Mouse (Mus musculus) CH12.LX (cell line): ENCODE measurements around the gene Paxip1. TPM values are rescaled to one million over a fixed set of nuclear protein-coding genes. Genes with fewer than 3 reads are reported as not detected.

ENCODE experiments used
- DNase-seq: peaks from one replicate; pipeline ENCODE4 v3.0.0-alpha.2; 2013; ENCODE audit errors: extremely low read depth
- H3K27ac ChIP-seq: 2 replicates; pipeline ENCODE4 v1.5.1; 2012; ENCODE audit warnings: low read depth, mild to moderate bottlenecking, control low read depth, moderate library complexity; ENCODE audit not compliant: insufficient read depth
- H3K27me3 ChIP-seq: replicated peaks from 2 replicates; pipeline ENCODE3; 2012; ENCODE audit warnings: inconsistent platforms
- H3K36me3 ChIP-seq, 2 experiments: replicated peaks in 1 of 2; 2 replicates each; pipeline versions ENCODE3 to v1.6.1; 2012; ENCODE audit warnings: inconsistent platforms in 1 of 2, low read length in 1 of 2, mild to moderate bottlenecking in 1 of 2, mixed read lengths in 1 of 2, moderate library complexity in 1 of 2; ENCODE audit not compliant: control insufficient read depth in 1 of 2, insufficient read depth in 1 of 2
- H3K4me1 ChIP-seq, 2 experiments: 2 replicates each; pipeline ENCODE4 v1.6.1; 2012; ENCODE audit warnings: inconsistent platforms in 1 of 2, moderate library complexity in 1 of 2; ENCODE audit not compliant: insufficient read depth in 2 of 2, control insufficient read depth in 1 of 2
- H3K4me2 ChIP-seq: 2 replicates; pipeline ENCODE4 v1.6.1; 2012; ENCODE audit warnings: low read depth, mild to moderate bottlenecking, control low read depth; ENCODE audit not compliant: poor library complexity, insufficient read depth, severe bottlenecking
- H3K4me3 ChIP-seq, 3 experiments: fragments of 150-350 bp in 1 of 3; sonication (generic) in 1 of 3; replicated peaks in 1 of 3; 2 replicates each; pipeline versions ENCODE3 to v1.5.1; 2011 to 2012; ENCODE audit warnings: low read depth in 2 of 3, low read length in 2 of 3, mild to moderate bottlenecking in 2 of 3, moderate library complexity in 2 of 3, control low read depth in 1 of 3, improper control_type of control experiment in 1 of 3, inconsistent platforms in 1 of 3, mixed read lengths in 1 of 3; ENCODE audit not compliant: poor library complexity in 1 of 3
- H3K79me2 ChIP-seq: replicated peaks from 2 replicates; pipeline ENCODE4 v1.6.1; 2012; ENCODE audit warnings: mild to moderate bottlenecking, moderate library complexity; ENCODE audit not compliant: control insufficient read depth, poor library complexity, insufficient read depth, severe bottlenecking; ENCODE audit errors: extremely low read depth
- H3K9ac ChIP-seq: 2 replicates; pipeline ENCODE4 v1.6.1; 2012; ENCODE audit warnings: low read depth, mild to moderate bottlenecking, control low read depth, moderate library complexity; ENCODE audit not compliant: insufficient read depth
- H3K9me3 ChIP-seq: replicated peaks from 2 replicates; pipeline ENCODE3; 2012; ENCODE audit warnings: low read length, inconsistent platforms, mixed read lengths
- CHD1 ChIP-seq: IDR thresholded peaks from 2 replicates; pipeline ENCODE4 v1.6.1; 2012; ENCODE audit warnings: low read depth, low read length, improper control_type of control experiment, inconsistent platforms
- E2F4 ChIP-seq: IDR thresholded peaks from 2 replicates; pipeline ENCODE4 v1.6.1; 2011; ENCODE audit warnings: low read depth, low read length, improper control_type of control experiment; ENCODE audit not compliant: insufficient replicate concordance
- EP300 ChIP-seq: IDR thresholded peaks from 2 replicates; pipeline ENCODE4 v1.6.1; 2011; ENCODE audit warnings: low read length, improper control_type of control experiment
- ETS1 ChIP-seq: conservative IDR thresholded peaks from 2 replicates; pipeline ENCODE4 v1.6.1; 2012; ENCODE audit warnings: low read depth, mild to moderate bottlenecking, inconsistent platforms, low read length, improper control_type of control experiment, moderate library complexity
- GABPA ChIP-seq: IDR thresholded peaks from 2 replicates; pipeline ENCODE4 v1.6.1; 2012; ENCODE audit warnings: low read depth, low read length, improper control_type of control experiment, inconsistent platforms; ENCODE audit not compliant: insufficient replicate concordance
- MEF2A ChIP-seq: IDR thresholded peaks from 2 replicates; pipeline ENCODE4 v1.6.1; 2014; ENCODE audit warnings: low read depth, mild to moderate bottlenecking, inconsistent platforms, low read length, improper control_type of control experiment, borderline replicate concordance
- NRF1 ChIP-seq: IDR thresholded peaks from 2 replicates; pipeline ENCODE4 v1.6.1; 2014; ENCODE audit warnings: low read depth, mild to moderate bottlenecking, inconsistent platforms, low read length, improper control_type of control experiment, moderate library complexity
- RCOR1 ChIP-seq: conservative IDR thresholded peaks from 2 replicates; pipeline ENCODE4 v1.6.1; 2012; ENCODE audit warnings: low read depth, mild to moderate bottlenecking, inconsistent platforms, low read length, improper control_type of control experiment
- TBP ChIP-seq: conservative IDR thresholded peaks from 2 replicates; pipeline ENCODE4 v1.6.1; 2011; ENCODE audit warnings: low read depth, low read length, improper control_type of control experiment
- USF2 ChIP-seq: conservative IDR thresholded peaks from 2 replicates; pipeline ENCODE4 v1.6.1; 2011; ENCODE audit warnings: low read depth, low read length, improper control_type of control experiment
- ZNF384 ChIP-seq: IDR thresholded peaks from 2 replicates; pipeline ENCODE4 v1.6.1; 2012; ENCODE audit warnings: low read depth, low read length, improper control_type of control experiment, inconsistent platforms
- dilution Hi-C: fragments of 300-500 bp; cut with MboI; formaldehyde crosslinking; loops from 2 replicates; pipeline ENCODE4 v1.14.3; 2020; ENCODE audit warnings: low sequenced_read_pairs; ENCODE audit not compliant: extremely low pct_unique_long_range_greater_than_20kb, extremely low pct_ligation_motif_present
- in situ Hi-C: fragments of 300-500 bp; cut with MboI; formaldehyde crosslinking; loops from 3 replicates; pipeline ENCODE4 v1.14.3; 2019; ENCODE audit warnings: low sequenced_read_pairs, low pct_ligation_motif_present, low pct_unique_long_range_greater_than_20kb, mixed read lengths
- polyA plus RNA-seq: library from polyadenylated mRNA; unstranded; fragments of >175 nt; gene quantifications from 2 replicates; pipeline ENCODE4 v1.2.1, GENCODE M21; 2012; ENCODE audit warnings: low read depth; ENCODE audit not compliant: insufficient read length
- total RNA-seq, 2 experiments: library from RNA; depleted of rRNA; stranded (reverse); fragments of 300-350 nt in 1 of 2; fragments of >200 nt in 1 of 2; gene quantifications; 2 replicates each; pipeline ENCODE4 v1.2.3; 2012 to 2014

The Paxip1 gene
- total and polyA plus RNA-seq, 3 experiments = 30.3 to 55.4 (median 30.3) TPM

- Histone ChIP-seq H3K4me1 (peaks cover 0 to 5% of the 10 kb centered on the region in 2 experiments; a peak in 2 of 4 replicates), H3K9me3 (no peaks in the 10 kb centered on the region), H3K4me3 (no peak overlapping the region), H3K9ac (no peak overlapping the region), H3K27me3 (no peaks in the 10 kb centered on the region), H3K27ac (no peak overlapping the region), H3K36me3 (no peaks in the 10 kb centered on the region), H3K4me2 (no peak overlapping the region), H3K79me2 (no peaks in the 10 kb centered on the region)
- in situ Hi-C loops (no loop called here), dilution Hi-C loops (no loop called here)
- no peak for DNase-seq
- TF ChIP-seq NRF1 (no peak), USF2 (no peak), GABPA (no peak), EP300 (no peak), CHD1 (no peak), ZNF384 (no peak)
These were observed 29.7 kb upstream of the Paxip1 start for GRCm38 (mm10) chr5:27821161-27821560.

- TF ChIP-seq E2F4 (no peak), ETS1 (no peak)
- Histone ChIP-seq H3K79me2 (no peaks in the 10 kb centered on the region), H3K27me3 (no peaks in the 10 kb centered on the region), H3K27ac (no peak overlapping the region), H3K36me3 (no peaks in the 10 kb centered on the region), H3K4me1 (peaks cover 0 to 5% of the 10 kb centered on the region in 2 experiments; a peak in 2 of 4 replicates), H3K9me3 (no peaks in the 10 kb centered on the region), H3K4me3 (no peak overlapping the region), H3K4me2 (no peak overlapping the region), H3K9ac (no peak overlapping the region)
- DNase-seq = no peak
- in situ Hi-C loops = no loop called here
- dilution Hi-C loops = no loop called here
These were observed 27.6 kb upstream of the Paxip1 start for GRCm38 (mm10) chr5:27818840-27819672.

DNA sequence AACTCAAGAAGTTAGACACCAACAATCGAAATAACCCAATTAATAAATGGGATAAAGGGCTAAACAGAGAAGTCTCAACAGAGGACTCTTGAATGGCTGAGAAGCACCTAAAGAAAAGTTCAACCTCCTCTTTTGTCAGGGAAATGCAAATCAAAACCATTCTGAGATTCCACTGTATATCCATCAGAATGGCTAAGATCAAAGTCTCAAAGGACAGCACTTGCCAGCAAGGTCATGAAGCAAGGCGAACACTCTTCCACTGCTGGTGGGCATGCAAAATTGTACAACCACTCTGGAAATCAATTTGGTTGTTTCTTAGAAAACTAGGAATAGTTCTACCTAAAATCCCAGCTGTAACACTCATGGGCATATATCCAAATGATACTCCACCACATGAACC, 22.8 kb upstream of the Paxip1 start:
- Histone ChIP-seq H3K4me3 (no peak overlapping the region), H3K27me3 (no peaks in the 10 kb centered on the region), H3K9me3 (no peaks in the 10 kb centered on the region), H3K9ac (no peak overlapping the region), H3K4me1 (no peaks in the 10 kb centered on the region), H3K27ac (no peak overlapping the region)
- dilution Hi-C loops = no loop called here
- in situ Hi-C loops = no loop called here
- TF ChIP-seq RCOR1 (no peak), TBP (no peak), CHD1 (no peak), MEF2A (no peak)
- TF ChIP-seq, all 38 proteins: peak for 0
- H3K36me3 ChIP-seq = no peaks in the 10 kb centered on the region
- H3K79me2 ChIP-seq = no peaks in the 10 kb centered on the region
- no peak for DNase-seq
- H3K4me2 ChIP-seq = no peak overlapping the region
